Mouse (Mus musculus) adrenal gland, adult 2 months (tissue): ENCODE data around the gene Bscl2. TPM values are rescaled to one million over a fixed set of nuclear protein-coding genes. Genes with fewer than 3 reads are reported as not detected.
A peak's percentile ranks its signal among the peaks of the same experiment; 100 is the strongest.
"Not testable (repeated sequence)": the region's sequence is repeated elsewhere in the genome, so short reads cannot be mapped to it uniquely, and the experiment has no call there.

Source experiments
- DNase-seq: peaks from one replicate; pipeline ENCODE4 v3.0.0; 2021
- polyA plus RNA-seq: library from polyadenylated mRNA; depleted of rRNA; stranded (reverse); fragments of >200 nt; gene quantifications from 2 replicates; pipeline ENCODE4 v1.2.3, GENCODE M21; 2012
- total RNA-seq, 2 experiments: library from RNA; stranded (reverse); gene quantifications; 2 replicates each; pipeline ENCODE4 v1.2.3; 2021

Gene Bscl2
- total and polyA plus RNA-seq, 3 experiments, result 178 to 373 (median 191) TPM

DNA sequence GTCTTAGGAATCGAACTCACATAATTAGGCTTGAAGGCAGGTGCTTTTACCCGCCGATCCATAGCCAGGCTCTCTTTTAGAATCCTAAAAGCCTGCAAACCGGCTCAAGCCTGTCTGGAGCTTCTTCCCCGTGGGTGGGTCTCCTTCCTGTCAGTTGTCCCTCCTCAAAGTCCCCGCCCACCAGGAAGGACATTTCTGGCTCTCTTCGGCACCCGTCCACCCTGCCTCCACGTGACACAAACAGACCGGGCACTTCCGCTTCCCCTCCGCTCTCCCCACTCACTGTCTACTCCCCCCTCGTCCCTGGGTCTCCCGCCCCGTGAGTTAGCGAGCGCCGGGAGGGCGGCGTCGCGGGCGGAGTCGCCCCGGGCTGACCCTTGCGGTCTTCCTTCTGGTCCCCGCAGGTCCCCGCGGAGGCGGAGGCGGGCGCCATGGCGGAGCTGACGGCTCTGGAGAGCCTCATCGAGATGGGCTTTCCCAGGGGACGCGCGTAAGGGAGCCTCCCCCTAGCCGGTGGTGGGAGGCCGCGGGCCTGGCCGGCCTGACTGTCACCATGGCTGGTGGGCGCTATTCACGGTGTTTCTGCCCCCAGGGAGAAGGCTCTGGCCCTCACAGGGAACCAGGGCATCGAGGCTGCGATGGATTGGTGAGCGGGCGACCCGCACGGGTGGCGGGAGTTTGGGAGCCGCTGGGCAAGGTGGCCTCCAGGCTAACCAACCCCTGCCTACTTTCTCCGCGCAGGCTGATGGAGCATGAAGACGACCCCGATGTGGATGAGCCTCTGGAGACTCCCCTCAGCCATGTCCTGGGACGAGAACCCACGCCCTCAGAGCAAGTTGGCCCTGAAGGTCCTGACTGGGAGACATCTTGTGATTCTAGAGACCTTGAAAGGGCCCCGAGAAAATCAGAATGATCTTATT lies 34.3 kb downstream of the Bscl2 start, which contains the start of gene Ubxn1:
Ubxn1 (plus strand) TSS at position 230 of the 920 bp plus-strand sequence.
- DNase-seq, result peak; percentile 99

DNA sequence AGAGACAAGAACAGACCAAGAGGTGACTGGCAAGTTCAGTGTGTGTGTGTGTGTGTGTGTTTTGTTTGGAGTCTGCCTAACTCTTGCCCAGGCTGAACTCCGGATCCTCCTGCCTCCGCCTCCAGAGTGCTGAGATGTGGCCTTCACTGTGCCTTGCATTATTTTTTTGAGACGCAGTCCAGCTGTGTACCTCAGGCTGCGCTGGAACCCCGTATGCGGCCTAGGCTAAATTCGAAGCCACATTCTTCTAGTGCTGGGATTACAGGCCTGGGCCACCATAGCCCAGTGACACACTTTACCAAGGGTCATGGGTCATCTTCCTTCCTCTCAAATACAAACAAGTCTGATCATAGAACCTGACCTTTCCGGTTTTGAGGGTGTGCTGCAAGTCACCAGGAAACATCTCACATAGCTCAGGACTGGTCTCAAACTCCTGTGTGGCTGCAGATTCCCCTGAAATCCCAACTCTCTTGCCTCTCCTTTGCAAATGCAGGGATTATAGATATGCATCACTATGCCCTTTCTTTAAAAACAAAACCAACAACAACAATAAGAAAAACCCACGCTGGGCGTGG lies 35.1 kb downstream of the Bscl2 start:
- DNase-seq, result peak; percentile 36

DNA sequence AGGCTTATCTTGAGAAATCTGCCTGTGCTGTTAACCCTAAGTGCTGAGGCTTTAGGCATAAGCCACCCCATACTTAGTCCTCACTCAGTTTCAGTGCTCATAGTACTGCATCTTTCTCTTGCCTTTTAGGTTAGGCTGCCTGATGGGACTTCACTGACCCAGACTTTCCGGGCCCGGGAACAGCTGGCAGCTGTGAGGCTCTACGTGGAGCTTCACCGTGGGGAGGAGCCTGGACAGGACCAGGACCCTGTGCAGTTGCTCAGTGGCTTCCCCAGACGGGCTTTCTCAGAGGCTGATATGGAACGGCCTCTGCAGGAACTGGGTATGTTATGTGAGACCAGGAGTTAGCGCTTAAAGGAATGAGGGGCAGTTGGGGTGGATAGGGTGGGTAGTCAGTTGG lies 37.8 kb downstream of the Bscl2 start:
- DNase-seq, result no peak

DNA sequence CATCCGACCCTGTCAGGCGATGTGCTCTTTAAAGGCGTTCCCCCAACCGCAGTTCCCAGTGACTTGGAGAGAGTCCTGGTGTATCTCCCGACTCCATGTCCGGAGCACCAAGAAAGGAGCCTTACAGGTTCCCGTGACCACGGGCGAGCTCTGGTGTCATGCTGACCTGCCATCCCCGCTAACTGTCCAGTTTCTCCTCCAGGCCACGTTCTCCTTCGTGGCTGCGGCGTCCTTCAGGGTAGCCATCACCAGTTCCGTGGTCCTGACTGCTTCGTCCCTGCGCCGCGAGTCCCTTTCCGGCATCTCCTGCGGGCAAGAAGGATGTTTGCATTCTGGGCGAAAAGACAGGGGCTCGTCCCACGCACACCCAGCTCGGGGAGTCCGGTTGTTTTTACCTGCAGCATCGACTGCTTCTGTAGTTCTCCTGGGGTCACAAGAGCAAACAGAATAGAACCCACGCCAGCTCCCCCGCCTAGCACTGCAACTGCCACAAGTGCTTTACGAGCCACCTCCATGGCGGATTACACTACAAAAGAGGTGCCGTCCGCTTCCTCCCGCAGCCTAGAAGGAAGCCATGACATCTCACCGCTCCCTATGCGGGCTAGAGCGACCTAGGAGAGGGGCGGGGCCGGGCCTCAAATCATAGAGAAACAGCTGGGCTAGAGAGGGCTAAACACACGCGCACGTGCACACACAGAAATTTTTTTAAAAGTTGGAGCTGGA lies 43.2 kb downstream of the Bscl2 start, which contains the start of gene Uqcc3:
Uqcc3 (minus strand) TSS at position 613 of the 723 bp plus-strand sequence.
- DNase-seq, result peak; percentile 94

DNA sequence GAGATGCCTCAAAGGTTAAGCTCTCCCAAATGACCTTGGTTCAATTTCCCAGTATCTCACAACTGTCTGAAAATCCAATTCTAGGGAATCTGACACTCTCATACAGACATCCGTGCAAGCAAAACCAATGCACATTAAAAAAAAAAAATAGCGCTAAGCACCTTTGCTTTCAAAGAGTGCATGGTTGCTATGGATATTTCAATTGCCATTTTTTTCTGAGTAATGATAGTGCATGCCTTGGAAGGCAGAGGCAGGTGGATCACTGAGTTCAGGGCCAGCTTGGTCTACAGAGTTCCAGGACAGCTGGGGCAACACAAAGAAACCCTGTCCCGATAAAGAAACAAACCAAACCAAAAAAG lies 43.7 kb downstream of the Bscl2 start:
- no peak for DNase-seq

DNA sequence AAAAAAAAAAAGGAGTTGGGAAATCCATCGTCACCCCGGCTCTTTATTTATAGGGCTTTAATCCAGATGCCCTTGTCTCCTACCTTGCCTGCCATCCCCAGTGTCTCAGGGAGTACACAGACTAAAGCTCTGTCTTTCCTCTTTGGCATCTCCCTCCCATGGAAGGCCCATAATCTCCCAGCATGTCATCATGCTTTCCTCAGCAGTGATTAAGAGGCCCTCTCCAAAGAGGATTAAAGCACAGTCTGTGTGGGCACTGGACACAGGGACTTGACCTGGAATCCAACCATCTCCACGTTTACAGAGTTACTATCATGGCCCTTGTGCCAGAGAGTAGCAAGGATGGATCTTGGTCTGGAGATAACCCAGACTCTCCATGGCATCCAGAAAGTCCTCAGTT lies 46.3 kb downstream of the Bscl2 start, which contains the start of the genes Lbhd1 and Gm49403:
Lbhd1 (plus strand) TSS at position 117 of the 400 bp plus-strand sequence.
Gm49403 (plus strand) TSS at position 315 of the 400 bp plus-strand sequence.
- no peak for DNase-seq

DNA sequence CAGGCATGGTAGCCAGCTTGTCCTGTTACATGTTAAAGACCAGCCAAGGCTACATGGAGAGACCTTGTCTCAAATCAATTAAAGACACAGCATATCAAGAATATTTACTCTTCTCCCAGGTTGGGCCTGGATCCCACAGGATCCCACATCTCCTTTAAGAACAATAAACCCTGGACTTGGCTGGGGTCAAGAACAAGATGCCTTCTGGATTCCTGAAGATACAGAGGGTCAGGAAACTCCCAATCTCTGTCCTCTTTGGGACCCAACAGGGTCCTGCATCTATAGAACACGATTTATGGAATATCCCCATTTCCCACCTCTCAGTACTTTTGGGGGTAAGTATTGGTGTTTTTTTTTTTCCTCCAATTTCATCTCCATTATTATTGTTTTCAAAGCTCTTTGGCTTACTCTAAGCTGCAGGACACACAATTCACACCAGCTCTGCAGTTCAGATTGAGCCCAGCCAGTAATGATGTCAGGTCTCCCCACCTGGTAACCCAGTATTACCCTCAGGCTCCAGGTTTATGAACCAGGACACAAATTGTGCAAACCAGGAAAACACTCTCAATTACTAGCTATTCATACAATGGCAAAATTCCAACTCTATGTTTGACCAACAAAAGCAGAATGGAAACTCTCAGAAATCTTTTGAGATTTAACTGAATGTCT lies 49.8 kb downstream of the Bscl2 start:
- no peak for DNase-seq

- DNase-seq, result no peak
Measured at GRCm38 (mm10) chr19:8887585-8888463, 50.6 kb downstream of the Bscl2 start.

DNA sequence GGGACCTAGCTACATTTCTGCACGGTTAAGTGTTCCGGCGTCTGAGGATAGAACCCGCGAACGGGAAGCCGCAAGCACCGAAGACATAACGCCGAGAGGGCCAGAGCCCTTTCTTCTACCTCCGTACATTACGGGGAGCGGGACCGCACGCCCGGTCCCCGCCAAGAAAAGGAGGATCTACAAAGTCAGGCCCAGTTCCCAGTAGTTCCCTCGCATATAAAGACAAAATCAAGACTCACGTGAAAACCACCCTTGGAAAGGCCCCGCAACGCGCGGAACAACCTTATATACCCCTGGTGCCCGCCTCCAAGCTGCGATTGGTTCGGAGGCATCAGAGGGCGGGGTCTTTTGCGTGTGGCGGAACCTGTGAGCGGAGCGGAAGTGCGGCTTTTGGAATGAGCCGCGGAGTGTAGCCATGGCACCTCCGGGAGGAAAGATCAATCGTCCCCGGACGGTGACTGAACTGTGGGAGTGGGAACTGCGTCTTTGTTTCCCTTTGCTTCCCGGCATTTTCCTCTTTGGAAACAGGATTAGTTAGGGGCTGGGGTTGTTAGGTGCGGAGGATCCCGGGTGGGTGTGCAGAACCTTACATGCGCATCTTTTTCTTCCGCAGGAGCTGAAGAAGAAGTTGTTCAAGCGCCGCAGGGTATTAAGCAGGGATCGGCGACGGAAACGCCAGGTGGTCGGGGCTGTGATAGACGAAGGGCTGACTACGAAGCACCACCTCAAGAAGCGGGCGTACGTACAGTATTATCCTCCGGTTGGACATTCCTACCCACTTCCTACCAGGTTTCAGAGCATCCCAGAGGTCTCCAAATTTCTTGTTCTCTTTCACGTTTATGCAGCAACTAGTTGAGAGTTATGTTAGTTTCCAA lies 51.5 kb downstream of the Bscl2 start, which contains the start of the genes 1810009A15Rik and Gm49416:
1810009A15Rik (plus strand) TSS at position 343 of the 875 bp plus-strand sequence.
Gm49416 (plus strand) TSS at position 416 of the 875 bp plus-strand sequence.
- peak; percentile 96 for DNase-seq

- peak; percentile 89 for DNase-seq
Measured at GRCm38 (mm10) chr19:8892829-8893766, 55.8 kb downstream of the Bscl2 start, which contains the start of gene Ints5. Ints5 (plus strand) TSS chr19:8893005.

DNA sequence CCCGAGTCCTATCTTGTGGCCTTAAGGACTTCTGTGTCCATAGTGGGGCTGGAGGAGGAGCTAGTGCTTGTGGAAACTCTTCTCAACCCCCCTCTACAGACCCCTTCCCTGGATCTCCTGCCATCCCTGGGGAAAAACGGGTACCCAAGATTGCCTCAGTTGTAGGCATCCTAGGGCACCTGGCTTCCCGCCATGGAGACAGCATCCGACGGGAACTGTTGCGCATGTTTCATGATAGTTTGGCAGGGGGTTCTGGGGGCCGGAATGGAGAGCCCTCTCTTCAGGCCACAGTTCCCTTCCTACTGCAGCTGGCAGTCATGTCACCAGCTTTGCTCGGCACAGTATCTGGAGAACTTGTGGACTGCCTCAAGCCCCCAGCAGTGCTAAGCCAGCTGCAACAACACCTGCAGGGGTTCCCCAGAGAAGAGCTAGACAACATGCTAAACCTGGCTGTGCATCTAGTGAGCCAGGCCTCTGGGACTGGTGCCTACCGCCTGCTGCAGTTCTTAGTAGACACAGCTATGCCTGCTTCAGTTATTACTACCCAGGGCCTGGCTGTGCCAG lies 58.2 kb downstream of the Bscl2 start:
- no peak for DNase-seq

GRCm38 (mm10) chr19:8896231-8896630 lies 59.0 kb downstream of the Bscl2 start:
- not testable (repeated sequence) for DNase-seq

- DNase-seq, result peak; percentile 62
Measured at GRCm38 (mm10) chr19:8897211-8897864, 60.1 kb downstream of the Bscl2 start.

DNA sequence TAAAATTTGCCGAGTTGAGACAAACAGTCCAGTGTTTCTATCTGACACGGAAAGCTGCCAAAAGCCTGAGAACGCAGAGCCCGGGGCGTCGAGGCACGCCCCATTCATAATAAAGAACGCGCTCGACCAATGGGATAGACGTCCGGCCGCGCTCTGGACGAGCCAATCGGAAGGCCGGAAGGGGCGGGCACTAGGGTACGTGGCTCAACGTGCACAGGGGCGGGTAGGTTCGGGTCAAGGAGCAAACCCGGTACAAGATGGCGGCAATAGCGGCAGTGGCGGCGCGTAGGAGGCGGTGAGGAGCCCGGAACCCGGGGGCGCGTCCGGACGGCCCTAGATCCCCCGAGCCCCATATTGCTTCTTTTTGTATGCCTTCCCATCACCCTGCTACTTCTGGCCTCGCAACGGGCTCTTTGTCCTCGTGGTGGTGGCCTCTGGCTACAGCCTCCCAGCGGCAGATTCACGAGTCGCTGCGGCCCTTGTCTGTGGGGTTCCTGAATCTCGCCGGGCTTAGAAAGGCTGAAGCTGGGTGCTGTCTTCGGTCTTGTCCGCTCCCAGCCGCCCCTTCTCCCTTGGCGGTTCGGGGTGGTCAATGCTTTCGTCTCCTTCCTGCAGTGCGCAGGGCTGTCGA lies 60.7 kb downstream of the Bscl2 start, which contains the start of gene Ganab:
Ganab (plus strand) TSS at position 207 of the 631 bp plus-strand sequence.
- peak; percentile 97 for DNase-seq
